Mouse (Mus musculus) liver, embryonic 11.5 days (tissue): ENCODE data around the gene Glyat. TPM values are rescaled to one million over a fixed set of nuclear protein-coding genes. Genes with fewer than 3 reads are reported as not detected.

ENCODE experiments used
- polyA plus RNA-seq: library from polyadenylated mRNA; unstranded; fragments of >200 nt; fragmentation: Nextera tagmentation; extraction: Ambion mirVana; gene quantifications from 2 replicates; pipeline ENCODE4 v1.2.1, GENCODE M21; 2014

The Glyat gene
- polyA plus RNA-seq, 1 experiment from 2014 or later = not detected

Other genes with a start within 250 kb of the Glyat start
- gene Olfr1440, start 246.0 kb upstream of the Glyat start, polyA plus RNA-seq = not detected in 2 replicates
- gene Olfr1441, start 215.9 kb upstream of the Glyat start, polyA plus RNA-seq = not detected in 2 replicates
- not detected in 2 replicates for gene Pfpl, start 205.4 kb upstream of the Glyat start, polyA plus RNA-seq
- 0.81 and 1.2 TPM in 2 replicates for gene Mpeg1, start 172.5 kb upstream of the Glyat start, polyA plus RNA-seq
- gene Dtx4, start 131.9 kb upstream of the Glyat start, polyA plus RNA-seq = 3.8 and 4.9 TPM in 2 replicates
- 44.8 and 47.7 TPM in 2 replicates for gene Fam111a, start 87.6 kb upstream of the Glyat start, polyA plus RNA-seq
- 0.23 and 0.78 TPM in 2 replicates for gene Gm4952, start 33.3 kb upstream of the Glyat start, polyA plus RNA-seq
- gene Olfr1442, start 37.1 kb downstream of the Glyat start, polyA plus RNA-seq = not detected in 2 replicates
- gene Olfr1443, start 44.8 kb downstream of the Glyat start, polyA plus RNA-seq = not detected in 2 replicates
- 0.19 and 0.25 TPM in 2 replicates for gene Keg1, start 62.5 kb downstream of the Glyat start, polyA plus RNA-seq
- 0.27 and 0.78 TPM in 2 replicates for gene Cntf, start 132.3 kb downstream of the Glyat start, polyA plus RNA-seq
- gene Zfp91, start 162.8 kb downstream of the Glyat start, polyA plus RNA-seq = 7.0 and 7.4 TPM in 2 replicates
- 1.5 and 2.1 TPM in 2 replicates for gene Lpxn, start 162.9 kb downstream of the Glyat start, polyA plus RNA-seq
- gene Gm5244, start 213.4 kb downstream of the Glyat start, polyA plus RNA-seq = not detected in 2 replicates
- not detected in 2 replicates for gene Olfr1444, start 224.0 kb downstream of the Glyat start, polyA plus RNA-seq